ENCODE assay signal across 9 mouse cellular contexts in genomic region chr10:91240856-91241610, GRCm38 (mm10). TPM values are rescaled to one million over a fixed set of nuclear protein-coding genes. Genes with fewer than 3 reads are reported as not detected.
DNase-seq lines count a peak whose midpoint lies in the region; ATAC-seq and TF ChIP-seq lines count a peak whose summit lies in the region.
"Had no signal": no experiment of that assay in that cellular context is flagged by ENCODE, and none has a peak within 500 bp of the region (broad histone marks: within the 10 kb centered on the region; RNA-seq: fewer than 3 reads in every experiment).

No protein-coding gene starts in this region.

- 41% methylated on average over 10 of the region's 10 CpGs for WGBS in hindbrain, embryonic 15.5 days
- 18% methylated on average over 10 of the region's 10 CpGs for WGBS in lung, embryonic 14.5 days
- 62% methylated on average over 10 of the region's 10 CpGs for WGBS in liver, postnatal 0 days (ENCODE audit: insufficient replicate concordance)

- intact Hi-C loops in left cerebral cortex, postnatal 4 days (cut with DNase I), result loop anchor here (10.0 kb wide), 1 partner anchor 166 kb away; no protein-coding TSS in a partner anchor

- H3K27me3 ChIP-seq in hindbrain, embryonic 15.5 days, result no peaks in the 10 kb centered on the region
- H3K27me3 ChIP-seq in lung, embryonic 14.5 days (ENCODE audit: insufficient read depth, low read length), result no peaks in the 10 kb centered on the region
- H3K27me3 ChIP-seq in liver, postnatal 0 days (ENCODE audit: insufficient read depth, low read length), result no peaks in the 10 kb centered on the region

- TF ChIP-seq CTCF in lung, embryonic 14.5 days (IDR thresholded peaks at IDR 0.05; ENCODE audit: low read depth), result no peak
- no peak for TF ChIP-seq CTCF in liver, postnatal 0 days (IDR thresholded peaks at IDR 0.05; ENCODE audit: low read depth)

- peak; percentile 29 for DNase-seq in left cerebral cortex, postnatal 4 days
- no peak for DNase-seq in left cerebral cortex, adult 8-10 months (ENCODE audit: low spot score in 2 of 2)
- peak; percentile 65 for DNase-seq in gastrocnemius, postnatal 10 days
- DNase-seq in lung, embryonic 14.5 days, result peak; percentile 88
- peak; percentile 75 for DNase-seq in skeletal muscle tissue, adult 2 months (ENCODE audit: low read depth, low spot score)
- DNase-seq in liver, postnatal 0 days, result no peak

- no peak for TF ChIP-seq EP300 in liver, postnatal 0 days (IDR thresholded peaks at IDR 0.05; ENCODE audit: low read depth)

- no peak; the same call in 1 of the 2 replicates for ATAC-seq in hindbrain, embryonic 15.5 days (ENCODE audit: low FRiP score, low read depth)
- ATAC-seq in lung, embryonic 14.5 days (ENCODE audit: insufficient read depth), result peak; percentile 88
- ATAC-seq in liver, postnatal 0 days, result no peak
- no peak for ATAC-seq in cerebellum, adult (ENCODE audit: insufficient number of reproducible peaks, low FRiP score, low TSS enrichment)

- 0 out of 2 replicates have a peak overlapping the region, but pooled peaks have one; percentile 19 for H3K4me2 ChIP-seq in hindbrain, embryonic 15.5 days
- peak overlapping the region; percentile 42 for H3K4me2 ChIP-seq in lung, embryonic 14.5 days
- no peak overlapping the region for H3K4me2 ChIP-seq in liver, postnatal 0 days (ENCODE audit: low read depth, low read length)

- H3K27ac ChIP-seq in hindbrain, embryonic 15.5 days (replicated peaks), result peak overlapping the region; percentile 5; the same call in 1 of the 2 replicates
- H3K27ac ChIP-seq in lung, embryonic 14.5 days (ENCODE audit: low read depth), result peak overlapping the region; percentile 86
- H3K27ac ChIP-seq in liver, postnatal 0 days (ENCODE audit: low read depth), result no peak overlapping the region

- H3K4me3 ChIP-seq in hindbrain, embryonic 15.5 days, result no peak overlapping the region
- no peak overlapping the region for H3K4me3 ChIP-seq in lung, embryonic 14.5 days (ENCODE audit: low read depth, low read length)
- H3K4me3 ChIP-seq in liver, postnatal 0 days (ENCODE audit: low read depth, low read length), result no peak overlapping the region

- no peaks in the 10 kb centered on the region for H3K9me3 ChIP-seq in hindbrain, embryonic 15.5 days
- no peaks in the 10 kb centered on the region for H3K9me3 ChIP-seq in lung, embryonic 14.5 days (ENCODE audit: low read depth, low read length)
- H3K9me3 ChIP-seq in liver, postnatal 0 days (ENCODE audit: low read length), result no peaks in the 10 kb centered on the region
- H3K9me3 ChIP-seq: G1E had no signal

- H3K9ac ChIP-seq in hindbrain, embryonic 15.5 days, result no peak overlapping the region
- no peak overlapping the region for H3K9ac ChIP-seq in lung, embryonic 14.5 days
- H3K9ac ChIP-seq in liver, postnatal 0 days (replicated peaks), result no peak overlapping the region

- H3K4me1 ChIP-seq in hindbrain, embryonic 15.5 days (replicated peaks), result peaks cover 24% of the 10 kb centered on the region
- peaks cover 19% of the 10 kb centered on the region for H3K4me1 ChIP-seq in lung, embryonic 14.5 days (ENCODE audit: insufficient read depth)
- no peaks in the 10 kb centered on the region for H3K4me1 ChIP-seq in liver, postnatal 0 days (ENCODE audit: insufficient read depth)

- H3K36me3 ChIP-seq in hindbrain, embryonic 15.5 days, result no peaks in the 10 kb centered on the region
- H3K36me3 ChIP-seq in lung, embryonic 14.5 days (ENCODE audit: insufficient read depth), result no peaks in the 10 kb centered on the region
- H3K36me3 ChIP-seq in liver, postnatal 0 days (replicated peaks; ENCODE audit: insufficient read depth, low read length), result no peaks in the 10 kb centered on the region
- H3K36me3 ChIP-seq: G1E had no signal

RNA-seq across cellular contexts. Expression of gene Tmpo, which starts 59.9 kb away (rescaled TPM):
- total RNA-seq in left cerebral cortex, postnatal 4 days (2021), result 10 to 100 TPM; 70.0 to 76.8 TPM
- total RNA-seq in left cerebral cortex, adult 8-10 months (2022), result 10 to 100 TPM; 38.4 to 51.0 (median 45.2) TPM
- total RNA-seq in gastrocnemius, postnatal 10 days (2021), result 100 to 1,000 TPM in 1 of 2 experiments, 10 to 100 TPM in 1; 84.2 to 106 TPM
- polyA plus RNA-seq in hindbrain, embryonic 15.5 days (2015; fragmentation: Nextera tagmentation; extraction: Ambion mirVana), result 96.7 and 108 TPM in 2 replicates
- 317 and 337 TPM in 2 replicates for polyA plus RNA-seq in lung, embryonic 14.5 days (2014; fragmentation: Nextera tagmentation; extraction: Ambion mirVana)
- 64.1 and 69.0 TPM in 2 replicates for polyA plus RNA-seq in liver, postnatal 0 days (2015; fragmentation: Nextera tagmentation; extraction: Ambion mirVana)

Comparison
In these comparisons a context has a peak if more than half of its experiments do, and no peak if none do; other contexts are left out.
1. DNase-seq: peak in left cerebral cortex, postnatal 4 days (single experiment), gastrocnemius, postnatal 10 days (single experiment), lung, embryonic 14.5 days (single experiment) and skeletal muscle tissue, adult 2 months (single experiment); none in left cerebral cortex, adult 8-10 months (0 of 2) and liver, postnatal 0 days (single experiment).